In the genomic region with DNA sequence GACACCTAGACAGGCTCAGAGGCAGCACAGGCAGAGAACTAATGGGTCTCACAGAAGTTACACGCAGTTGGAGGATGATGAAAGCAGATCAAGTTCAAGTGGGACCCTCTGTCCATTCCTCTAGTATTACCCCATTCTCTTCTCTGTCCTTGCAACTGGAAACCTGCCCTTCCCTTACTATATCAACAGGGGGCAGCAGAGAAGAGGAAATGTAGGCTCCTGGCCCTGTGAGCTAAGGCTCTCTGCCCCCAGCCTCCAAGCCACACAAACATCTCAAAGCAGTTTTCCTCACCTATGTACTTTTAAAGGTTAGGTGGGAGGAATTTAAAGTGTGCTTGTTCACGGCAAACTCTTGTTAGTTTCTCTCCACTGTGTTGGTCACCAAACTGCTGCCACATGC, we compare ENCODE assay signal across 8 mouse cellular contexts. TPM values are rescaled to one million over a fixed set of nuclear protein-coding genes. Genes with fewer than 3 reads are reported as not detected.
DNase-seq lines count a peak whose midpoint lies in the region; ATAC-seq and TF ChIP-seq lines count a peak whose summit lies in the region.

No protein-coding gene starts in this region.

- no peak overlapping the region for H3K4me3 ChIP-seq in gastrocnemius, adult 2 months
- H3K4me3 ChIP-seq in testis, adult 2 months (ENCODE audit: control insufficient read depth, low read depth, low read length) = no peak overlapping the region
- H3K4me3 ChIP-seq in midbrain, embryonic 13.5 days (replicated peaks) = no peak overlapping the region

- 78% methylated on average over 2 of the region's 2 CpGs for WGBS in midbrain, embryonic 13.5 days

- no peaks in the 10 kb centered on the region for H3K36me3 ChIP-seq in testis, adult 2 months (ENCODE audit: control insufficient read depth, insufficient read depth, low read length)
- H3K36me3 ChIP-seq in midbrain, embryonic 13.5 days = no peaks in the 10 kb centered on the region

- H3K27ac ChIP-seq in gastrocnemius, adult 2 months = no peak overlapping the region
- H3K27ac ChIP-seq in testis, adult 2 months (ENCODE audit: control insufficient read depth, insufficient read depth, low read depth, low read length) = no peak overlapping the region
- H3K27ac ChIP-seq in midbrain, embryonic 13.5 days = no peak overlapping the region

- no peak for ATAC-seq in midbrain, embryonic 13.5 days

- DNase-seq in gastrocnemius, adult 2 months = peak; percentile 36
- DNase-seq in gastrocnemius, postnatal 25 days = no peak
- no peak for DNase-seq in testis, postnatal 10 days (ENCODE audit: low spot score)
- peak; percentile 48 for DNase-seq in embryo, embryonic 10.5 days (ENCODE audit: low spot score)
- peak; percentile 37 to 54 for DNase-seq in left cerebral cortex, postnatal 25 days (ENCODE audit: low spot score in 2 of 2)
- no peak for DNase-seq in urinary bladder, postnatal 36 days (ENCODE audit: low spot score in 2 of 2)

- H3K4me2 ChIP-seq in midbrain, embryonic 13.5 days (replicated peaks) = no peak overlapping the region

- no peak overlapping the region for H3K9ac ChIP-seq in midbrain, embryonic 13.5 days (replicated peaks)

- TF ChIP-seq CTCF in gastrocnemius, adult 2 months (IDR thresholded peaks at IDR 0.05) = peak; percentile 86
- peak; percentile 27; the same call in 1 of the 2 replicates for TF ChIP-seq CTCF in testis, adult 2 months (IDR thresholded peaks at IDR 0.05; ENCODE audit: control insufficient read depth, insufficient read depth, insufficient replicate concordance, low read depth, low read length)

- no peaks in the 10 kb centered on the region for H3K4me1 ChIP-seq in testis, adult 2 months (ENCODE audit: control insufficient read depth, insufficient read depth, low read length)
- 0 out of 2 replicates have a peak, but pooled peaks cover 5% of the 10 kb centered on the region for H3K4me1 ChIP-seq in midbrain, embryonic 13.5 days (replicated peaks)

- 0 out of 2 replicates have a peak, but pooled peaks cover 3% of the 10 kb centered on the region for H3K9me3 ChIP-seq in midbrain, embryonic 13.5 days

- TF ChIP-seq POLR2A in testis, adult 2 months (IDR thresholded peaks at IDR 0.05; ENCODE audit: control insufficient read depth, low read depth, low read length) = no peak

- no peaks in the 10 kb centered on the region for H3K27me3 ChIP-seq in testis, adult 2 months (ENCODE audit: control insufficient read depth, insufficient read depth, low read length)
- no peaks in the 10 kb centered on the region for H3K27me3 ChIP-seq in midbrain, embryonic 13.5 days

- intact Hi-C loops in gastrocnemius, adult 2 months (cut with DNase I) = loop anchor here (1.0 to 2.0 kb wide), 2 partner anchors 95 to 158 kb away; no protein-coding TSS in a partner anchor
- intact Hi-C loops in left cerebral cortex, postnatal 25 days (cut with DNase I) = loop anchor here (1.0 to 5.0 kb wide), 2 partner anchors 95 to 158 kb away; no protein-coding TSS in a partner anchor

RNA-seq across cellular contexts. Expression of a gene that starts 26.0 kb away (rescaled TPM):
- 10 to 100 TPM; 13.3 to 13.8 TPM for total RNA-seq in gastrocnemius, adult 2 months (2021)
- total RNA-seq in gastrocnemius, postnatal 25 days (2021) = 10 to 100 TPM in 1 of 2 experiments, 1 to 10 TPM in 1; 9.9 to 11.6 TPM
- 1.2 and 1.8 TPM in 2 replicates for polyA plus RNA-seq in testis, adult 2 months (2012; rRNA removed)
- 1 to 10 TPM; 3.5 to 5.0 TPM for total RNA-seq in left cerebral cortex, postnatal 25 days (2021)
- 3.5 and 4.2 TPM in 2 replicates for polyA plus RNA-seq in midbrain, embryonic 13.5 days (2015; fragmentation: Nextera tagmentation; extraction: Ambion mirVana)

Comparison
In these comparisons a context has a peak if more than half of its experiments do, and no peak if none do; other contexts are left out.
1. DNase-seq: peak in gastrocnemius, adult 2 months (single experiment), embryo, embryonic 10.5 days (single experiment) and left cerebral cortex, postnatal 25 days (2 of 2); none in gastrocnemius, postnatal 25 days (single experiment), testis, postnatal 10 days (single experiment) and urinary bladder, postnatal 36 days (0 of 2).